In genomic region chr11:121239669-121240068, GRCm38 (mm10) we compare ENCODE assay signal across 18 mouse cellular contexts. TPM values are rescaled to one million over a fixed set of nuclear protein-coding genes. Genes with fewer than 3 reads are reported as not detected.
DNase-seq lines count a peak whose midpoint lies in the region; ATAC-seq lines count a peak whose summit lies in the region.
"Had no signal": no experiment of that assay in that cellular context is flagged by ENCODE, and none has a peak within 500 bp of the region (broad histone marks: within the 10 kb centered on the region; RNA-seq: fewer than 3 reads in every experiment).

No protein-coding gene starts in this region.

- peak overlapping the region; percentile 88 for H3K4me3 ChIP-seq in heart, embryonic 13.5 days
- no peak overlapping the region for H3K4me3 ChIP-seq in midbrain, embryonic 14.5 days (replicated peaks; ENCODE audit: low read depth, low read length)
- H3K4me3 ChIP-seq in midbrain, embryonic 10.5 days: no peak overlapping the region

- WGBS in heart, embryonic 13.5 days: 54% methylated on average over 2 of the region's 2 CpGs
- 95% methylated on average over 2 of the region's 2 CpGs for WGBS in midbrain, embryonic 14.5 days
- WGBS in midbrain, embryonic 10.5 days: 94% methylated on average over 2 of the region's 2 CpGs

- peaks cover 51% of the 10 kb centered on the region for H3K36me3 ChIP-seq in heart, embryonic 13.5 days
- peaks cover 50% of the 10 kb centered on the region for H3K36me3 ChIP-seq in midbrain, embryonic 14.5 days (ENCODE audit: control insufficient read depth, insufficient read depth, low read length)
- H3K36me3 ChIP-seq in midbrain, embryonic 10.5 days: peaks cover 58% of the 10 kb centered on the region

- H3K27ac ChIP-seq in heart, embryonic 13.5 days (replicated peaks): peak overlapping the region; percentile 34
- H3K27ac ChIP-seq in midbrain, embryonic 14.5 days (replicated peaks; ENCODE audit: low read depth, low read length): no peak overlapping the region
- no peak overlapping the region for H3K27ac ChIP-seq in midbrain, embryonic 10.5 days (replicated peaks)
- H3K27ac ChIP-seq: midbrain, embryonic 15.5 days; stomach, postnatal 0 days had no signal

- H3K4me2 ChIP-seq in heart, embryonic 13.5 days: peak overlapping the region; percentile 74
- peak overlapping the region; percentile 63 for H3K4me2 ChIP-seq in midbrain, embryonic 14.5 days (ENCODE audit: low read length)

- ATAC-seq in heart, embryonic 13.5 days (ENCODE audit: extremely low read depth, insufficient number of reproducible peaks, low FRiP score, low TSS enrichment): no peak
- ATAC-seq in midbrain, embryonic 14.5 days (ENCODE audit: low FRiP score, low TSS enrichment): no peak
- ATAC-seq in erythroblast, adult 5-6 weeks (replicated peaks; ENCODE audit: low FRiP score, poor library complexity, severe bottlenecking): peak; percentile 48
- ATAC-seq in megakaryocyte-erythroid progenitor cell, adult 5-6 weeks (replicated peaks; ENCODE audit: low FRiP score, low TSS enrichment, poor library complexity, severe bottlenecking): peak; percentile 49
- ATAC-seq: forebrain, embryonic 16.5 days; inflammation-experienced regulatory T-cells, adult 6 months; midbrain, embryonic 15.5 days had no signal

- H3K4me1 ChIP-seq in heart, embryonic 13.5 days: peaks cover 33% of the 10 kb centered on the region
- H3K4me1 ChIP-seq in midbrain, embryonic 14.5 days (ENCODE audit: control insufficient read depth, insufficient read depth, low read length): peaks cover 34% of the 10 kb centered on the region
- H3K4me1 ChIP-seq in midbrain, embryonic 10.5 days: peaks cover 31% of the 10 kb centered on the region

- H3K9ac ChIP-seq in heart, embryonic 13.5 days: peak overlapping the region; percentile 41; the same call in 1 of the 2 replicates
- H3K9ac ChIP-seq in midbrain, embryonic 14.5 days (replicated peaks; ENCODE audit: low read length): no peak overlapping the region
- H3K9ac ChIP-seq: midbrain, embryonic 15.5 days had no signal

- H3K27me3 ChIP-seq in heart, embryonic 13.5 days (replicated peaks): no peaks in the 10 kb centered on the region
- no peaks in the 10 kb centered on the region for H3K27me3 ChIP-seq in midbrain, embryonic 14.5 days (ENCODE audit: control insufficient read depth, insufficient read depth, low read length)
- no peaks in the 10 kb centered on the region for H3K27me3 ChIP-seq in midbrain, embryonic 10.5 days (ENCODE audit: low read depth, poor library complexity, severe bottlenecking)
- H3K27me3 ChIP-seq: midbrain, embryonic 15.5 days had no signal

- no peaks in the 10 kb centered on the region for H3K9me3 ChIP-seq in heart, embryonic 13.5 days
- H3K9me3 ChIP-seq in midbrain, embryonic 14.5 days (ENCODE audit: control insufficient read depth, low read length): no peaks in the 10 kb centered on the region
- H3K9me3 ChIP-seq in midbrain, embryonic 10.5 days (replicated peaks): no peaks in the 10 kb centered on the region
- H3K9me3 ChIP-seq: midbrain, embryonic 15.5 days had no signal

- intact Hi-C loops in heart, postnatal 25 days (cut with DNase I): loop anchor here (2.0 kb wide), 1 partner anchor 19 kb away; the partner anchor contains the start of gene Foxk2

- DNase-seq in heart, postnatal 25 days (ENCODE audit: low spot score): no peak
- DNase-seq in midbrain, embryonic 14.5 days: no peak
- no peak for DNase-seq in midbrain, embryonic 10.5 days (ENCODE audit: low spot score)
- DNase-seq in kidney, adult 8-10 months: no peak
- DNase-seq: adrenal gland, adult 8-10 months; cerebellum, adult 11-12 months; gastrocnemius, postnatal 25 days; kidney, postnatal 10 days; lung, adult 18-20 months; right cerebral cortex, postnatal 25 days; thymus, postnatal 4 days had no signal

RNA-seq across cellular contexts. Expression of gene Narf, which starts 2.6 kb away (rescaled TPM):
- polyA plus RNA-seq in heart, embryonic 13.5 days (2015; fragmentation: Nextera tagmentation; extraction: Ambion mirVana): 46.1 and 52.9 TPM in 2 replicates
- total RNA-seq in heart, postnatal 25 days (2021): 100 to 1,000 TPM in 1 of 2 experiments, 10 to 100 TPM in 1; 97.7 to 123 TPM
- polyA plus RNA-seq in midbrain, embryonic 14.5 days (2014; fragmentation: Nextera tagmentation; extraction: Ambion mirVana): 65.7 and 103 TPM in 2 replicates
- 59.3 and 71.0 TPM in 2 replicates for polyA plus RNA-seq in midbrain, embryonic 10.5 days (2016; fragmentation: Nextera tagmentation; extraction: Ambion mirVana)
- 145 and 154 TPM in 2 replicates for total RNA-seq in erythroblast, adult 5-6 weeks (2015; ENCODE audit: low replicate concordance)
- 264 and 277 TPM in 2 replicates for total RNA-seq in erythroblast, adult 5-6 weeks (2017; ENCODE audit: low replicate concordance)
- 46.0 and 51.1 TPM in 2 replicates for total RNA-seq in megakaryocyte-erythroid progenitor cell, adult 5-6 weeks (2014; fragmentation: Nextera tagmentation)
- total RNA-seq in megakaryocyte-erythroid progenitor cell, adult 5-6 weeks (2017): 43.7 and 63.3 TPM in 2 replicates

RNA-seq across cellular contexts. Expression of gene Cybc1, which starts 10.5 kb away (rescaled TPM):
- 21.5 and 21.6 TPM in 2 replicates for polyA plus RNA-seq in heart, embryonic 13.5 days (2015; fragmentation: Nextera tagmentation; extraction: Ambion mirVana)
- total RNA-seq in heart, postnatal 25 days (2021): 1 to 10 TPM; 7.8 to 9.5 TPM
- polyA plus RNA-seq in midbrain, embryonic 14.5 days (2014; fragmentation: Nextera tagmentation; extraction: Ambion mirVana): 37.3 and 46.1 TPM in 2 replicates
- polyA plus RNA-seq in midbrain, embryonic 10.5 days (2016; fragmentation: Nextera tagmentation; extraction: Ambion mirVana): 35.2 and 39.0 TPM in 2 replicates
- total RNA-seq in erythroblast, adult 5-6 weeks (2015; ENCODE audit: low replicate concordance): 4.6 and 24.7 TPM in 2 replicates
- total RNA-seq in erythroblast, adult 5-6 weeks (2017; ENCODE audit: low replicate concordance): 16.6 and 16.9 TPM in 2 replicates
- total RNA-seq in megakaryocyte-erythroid progenitor cell, adult 5-6 weeks (2014; fragmentation: Nextera tagmentation): 30.0 and 42.6 TPM in 2 replicates
- 18.2 and 27.2 TPM in 2 replicates for total RNA-seq in megakaryocyte-erythroid progenitor cell, adult 5-6 weeks (2017)

RNA-seq across cellular contexts. Expression of gene Foxk2, which starts 20.1 kb away (rescaled TPM):
- polyA plus RNA-seq in heart, embryonic 13.5 days (2015; fragmentation: Nextera tagmentation; extraction: Ambion mirVana): 5.0 and 5.1 TPM in 2 replicates
- total RNA-seq in heart, postnatal 25 days (2021): 10 to 100 TPM; 19.1 to 20.0 TPM
- 16.6 and 20.3 TPM in 2 replicates for polyA plus RNA-seq in midbrain, embryonic 14.5 days (2014; fragmentation: Nextera tagmentation; extraction: Ambion mirVana)
- 8.8 TPM in 2 replicates for polyA plus RNA-seq in midbrain, embryonic 10.5 days (2016; fragmentation: Nextera tagmentation; extraction: Ambion mirVana)
- 6.1 and 13.4 TPM in 2 replicates for total RNA-seq in erythroblast, adult 5-6 weeks (2015; ENCODE audit: low replicate concordance)
- total RNA-seq in erythroblast, adult 5-6 weeks (2017; ENCODE audit: low replicate concordance): 7.1 and 7.2 TPM in 2 replicates
- total RNA-seq in megakaryocyte-erythroid progenitor cell, adult 5-6 weeks (2014; fragmentation: Nextera tagmentation): 40.4 and 62.7 TPM in 2 replicates
- total RNA-seq in megakaryocyte-erythroid progenitor cell, adult 5-6 weeks (2017): 21.3 and 27.3 TPM in 2 replicates

RNA-seq across cellular contexts. Expression of gene Ogfod3, which starts 35.2 kb away (rescaled TPM):
- polyA plus RNA-seq in heart, embryonic 13.5 days (2015; fragmentation: Nextera tagmentation; extraction: Ambion mirVana): 28.4 and 34.6 TPM in 2 replicates
- total RNA-seq in heart, postnatal 25 days (2021): 10 to 100 TPM; 14.5 to 14.6 TPM
- polyA plus RNA-seq in midbrain, embryonic 14.5 days (2014; fragmentation: Nextera tagmentation; extraction: Ambion mirVana): 24.7 and 27.1 TPM in 2 replicates
- 23.8 and 25.9 TPM in 2 replicates for polyA plus RNA-seq in midbrain, embryonic 10.5 days (2016; fragmentation: Nextera tagmentation; extraction: Ambion mirVana)
- 0.77 and 1.0 TPM in 2 replicates for total RNA-seq in erythroblast, adult 5-6 weeks (2015; ENCODE audit: low replicate concordance)
- 2.6 TPM in 2 replicates for total RNA-seq in erythroblast, adult 5-6 weeks (2017; ENCODE audit: low replicate concordance)
- total RNA-seq in megakaryocyte-erythroid progenitor cell, adult 5-6 weeks (2014; fragmentation: Nextera tagmentation): 7.8 and 16.0 TPM in 2 replicates
- total RNA-seq in megakaryocyte-erythroid progenitor cell, adult 5-6 weeks (2017): 8.2 and 13.5 TPM in 2 replicates

RNA-seq across cellular contexts. Expression of gene Hexdc, which starts 35.4 kb away (rescaled TPM):
- polyA plus RNA-seq in heart, embryonic 13.5 days (2015; fragmentation: Nextera tagmentation; extraction: Ambion mirVana): 7.6 and 8.4 TPM in 2 replicates
- total RNA-seq in heart, postnatal 25 days (2021): 10 to 100 TPM; 10.2 to 11.0 TPM
- polyA plus RNA-seq in midbrain, embryonic 14.5 days (2014; fragmentation: Nextera tagmentation; extraction: Ambion mirVana): 24.5 and 31.5 TPM in 2 replicates
- 5.1 and 6.6 TPM in 2 replicates for polyA plus RNA-seq in midbrain, embryonic 10.5 days (2016; fragmentation: Nextera tagmentation; extraction: Ambion mirVana)
- 0.84 and 6.9 TPM in 2 replicates for total RNA-seq in erythroblast, adult 5-6 weeks (2015; ENCODE audit: low replicate concordance)
- total RNA-seq in erythroblast, adult 5-6 weeks (2017; ENCODE audit: low replicate concordance): 0.51 and 3.9 TPM in 2 replicates
- total RNA-seq in megakaryocyte-erythroid progenitor cell, adult 5-6 weeks (2014; fragmentation: Nextera tagmentation): 7.2 and 7.7 TPM in 2 replicates
- 4.5 and 6.0 TPM in 2 replicates for total RNA-seq in megakaryocyte-erythroid progenitor cell, adult 5-6 weeks (2017)

Comparison
In these comparisons a context has a peak if more than half of its experiments do, and no peak if none do; other contexts are left out.
1. ATAC-seq: peak in erythroblast, adult 5-6 weeks (single experiment) and megakaryocyte-erythroid progenitor cell, adult 5-6 weeks (single experiment); none in heart, embryonic 13.5 days (single experiment) and midbrain, embryonic 14.5 days (single experiment).